Mouse (Mus musculus) hindbrain, embryonic 16.5 days (tissue): ENCODE measurements around the gene Grin2b. TPM values are rescaled to one million over a fixed set of nuclear protein-coding genes. Genes with fewer than 3 reads are reported as not detected.

Source experiments
- ATAC-seq: fragments of 200-750 bp; cut with Nextera tagmentation; 2 replicates; pipeline ENCODE4 v1.8.0; 2017; ENCODE audit warnings: moderate TSS enrichment, moderate library complexity
- H3K27ac ChIP-seq: fragments of 300-500 bp; sonication (generic); 2 replicates; pipeline ENCODE4 v1.5.1; 2014; ENCODE audit warnings: low read depth, mild to moderate bottlenecking, control low read depth, low read length, moderate library complexity
- H3K27me3 ChIP-seq: fragments of 300-500 bp; sonication (generic); replicated peaks from 2 replicates; pipeline ENCODE4 v1.6.1; 2014; ENCODE audit warnings: low read length; ENCODE audit not compliant: control insufficient read depth, insufficient read depth
- H3K36me3 ChIP-seq: fragments of 300-500 bp; sonication (generic); 2 replicates; pipeline ENCODE4 v1.6.1; 2014; ENCODE audit warnings: mild to moderate bottlenecking, low read length, moderate library complexity, mixed read lengths; ENCODE audit not compliant: control insufficient read depth, insufficient read depth
- H3K4me1 ChIP-seq: fragments of 300-500 bp; sonication (generic); 2 replicates; pipeline ENCODE4 v1.6.1; 2014; ENCODE audit warnings: low read depth, low read length; ENCODE audit not compliant: control insufficient read depth, insufficient read depth
- H3K4me2 ChIP-seq: fragments of 300-500 bp; sonication (generic); 2 replicates; pipeline ENCODE4 v1.6.1; 2014; ENCODE audit warnings: mild to moderate bottlenecking, low read length, control low read depth, moderate library complexity
- H3K4me3 ChIP-seq: fragments of 300-500 bp; sonication (generic); 2 replicates; pipeline ENCODE4 v1.5.1; 2014; ENCODE audit warnings: mild to moderate bottlenecking, low read length, control low read depth, moderate library complexity
- H3K9ac ChIP-seq: fragments of 300-500 bp; sonication (generic); 2 replicates; pipeline ENCODE4 v1.6.1; 2014; ENCODE audit warnings: low read depth, mild to moderate bottlenecking, control low read depth, low read length, moderate library complexity
- H3K9me3 ChIP-seq: fragments of 300-500 bp; sonication (generic); 2 replicates; pipeline ENCODE4 v1.6.1; 2014; ENCODE audit warnings: mild to moderate bottlenecking, low read length, moderate library complexity; ENCODE audit not compliant: control insufficient read depth
- WGBS: fragments of 180-500 bp; shearing (Covaris S2); extraction: QIAGEN DNeasy Blood & Tissue Kit; methylation state at CpG from one replicate; pipeline ENCODE4 v1.1.7; 2014; 5-methylcytosine and 5-hydroxymethylcytosine counted together
- polyA plus RNA-seq: library from polyadenylated mRNA; unstranded; fragments of >200 nt; fragmentation: Nextera tagmentation; extraction: Ambion mirVana; gene quantifications from 2 replicates; pipeline ENCODE4 v1.2.1, GENCODE M21; 2015

The Grin2b gene
- polyA plus RNA-seq, 1 experiment from 2014 or later: 56.1 TPM

DNA sequence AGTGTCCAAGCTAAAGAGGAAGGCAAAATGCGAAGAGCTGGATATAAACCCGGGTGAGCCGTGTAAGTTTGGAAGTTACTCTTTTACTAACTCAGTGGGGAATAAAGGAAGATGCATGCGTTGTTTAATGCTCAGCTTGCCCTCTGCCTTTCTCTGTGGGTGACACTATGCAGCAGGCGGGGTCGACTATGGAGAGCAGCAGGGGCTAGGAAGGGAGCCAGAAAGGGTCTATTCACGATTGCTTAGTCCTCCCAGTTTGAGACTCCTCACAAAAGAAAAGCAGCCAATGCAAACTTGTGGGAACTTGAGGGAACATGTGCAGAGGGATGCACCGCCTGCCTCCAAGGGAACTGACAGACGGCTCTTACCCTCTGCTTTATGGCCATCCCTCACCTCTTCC lies 211.5 kb downstream of the Grin2b start:
- Histone ChIP-seq H3K4me1 (peaks cover 13% of the 10 kb centered on the region), H3K4me2 (0 out of 2 replicates have a peak overlapping the region, but pooled peaks have one; percentile 12), H3K36me3 (no peaks in the 10 kb centered on the region), H3K4me3 (no peak overlapping the region), H3K9ac (no peak overlapping the region), H3K27ac (no peak overlapping the region), H3K9me3 (no peaks in the 10 kb centered on the region), H3K27me3 (no peaks in the 10 kb centered on the region)
- 15% methylated on average over 9 of the region's 9 CpGs for WGBS
- ATAC-seq: peak; percentile 57

DNA sequence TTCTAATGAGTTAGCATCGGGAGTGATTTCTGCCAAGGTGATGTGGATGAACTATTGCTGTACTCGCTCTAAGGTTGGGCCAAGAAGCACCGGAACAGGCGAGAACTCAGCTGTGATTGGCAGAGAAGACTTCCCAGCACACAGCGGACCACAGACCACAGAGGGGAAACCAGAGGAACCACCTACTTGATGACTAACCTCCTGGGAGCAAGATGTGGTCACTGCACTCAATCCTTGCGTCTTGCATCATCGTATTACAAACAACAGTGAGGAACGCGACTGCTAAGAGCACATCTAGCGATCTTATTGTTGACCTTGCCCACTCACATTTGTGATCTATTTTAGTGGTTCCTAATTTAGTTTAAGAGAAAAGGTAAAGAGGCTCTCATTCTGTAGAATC lies 213.7 kb downstream of the Grin2b start:
- H3K4me3 ChIP-seq: no peak overlapping the region
- H3K27me3 ChIP-seq: no peaks in the 10 kb centered on the region
- H3K27ac ChIP-seq: no peak overlapping the region
- H3K4me2 ChIP-seq: no peak overlapping the region
- H3K9ac ChIP-seq: no peak overlapping the region
- H3K9me3 ChIP-seq: no peaks in the 10 kb centered on the region
- H3K4me1 ChIP-seq: peaks cover 13% of the 10 kb centered on the region
- no peaks in the 10 kb centered on the region for H3K36me3 ChIP-seq
- no peak for ATAC-seq
- WGBS: 85% methylated on average over 10 of the region's 10 CpGs

DNA sequence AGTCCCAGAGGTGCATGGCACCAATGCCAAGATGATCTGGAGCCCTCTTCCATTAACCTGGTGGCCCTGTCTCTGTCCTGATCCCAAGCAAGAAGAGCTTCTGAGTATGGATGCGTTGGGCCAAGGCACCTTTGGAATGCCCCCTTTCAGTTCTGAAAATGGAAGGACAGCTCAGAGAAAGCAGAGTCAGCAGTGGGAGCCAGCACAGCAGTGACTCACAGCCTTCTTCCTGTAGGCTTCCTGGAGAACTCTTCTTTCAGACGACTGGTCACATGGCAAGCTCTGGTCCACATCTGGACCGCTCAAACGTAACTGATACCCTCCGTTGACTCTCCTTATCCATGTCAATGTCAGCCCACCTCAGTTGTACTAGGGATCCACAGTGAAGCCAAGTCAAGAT lies 221.6 kb downstream of the Grin2b start:
- Histone ChIP-seq H3K36me3 (no peaks in the 10 kb centered on the region), H3K4me2 (no peak overlapping the region), H3K27me3 (no peaks in the 10 kb centered on the region), H3K27ac (no peak overlapping the region), H3K4me3 (no peak overlapping the region), H3K9ac (no peak overlapping the region), H3K4me1 (no peaks in the 10 kb centered on the region), H3K9me3 (no peaks in the 10 kb centered on the region)
- no peak for ATAC-seq
- WGBS: 89% methylated on average over 5 of the region's 5 CpGs

DNA sequence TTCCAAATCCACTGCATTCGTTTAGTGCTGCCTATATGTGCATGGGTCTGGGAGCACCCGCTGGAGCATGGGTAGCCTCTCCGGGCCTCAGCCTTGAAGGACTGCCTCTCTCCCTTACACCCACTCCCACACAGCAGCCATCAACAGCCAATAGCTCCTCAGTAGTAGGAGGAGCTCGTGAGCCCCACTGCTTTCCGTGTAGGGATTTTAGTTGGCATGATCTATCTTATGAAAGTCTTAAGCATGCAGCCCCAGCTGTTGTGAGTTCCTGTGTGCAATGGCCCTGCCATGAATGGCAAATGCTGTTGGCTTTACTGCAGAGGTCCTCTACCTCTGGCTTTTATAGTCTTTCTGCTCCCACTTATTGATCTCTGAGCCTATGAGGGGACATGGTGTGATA lies 227.8 kb downstream of the Grin2b start:
- no peak overlapping the region for H3K4me3 ChIP-seq
- no peak for ATAC-seq
- no peak overlapping the region for H3K4me2 ChIP-seq
- no peaks in the 10 kb centered on the region for H3K27me3 ChIP-seq
- H3K9me3 ChIP-seq: no peaks in the 10 kb centered on the region
- H3K4me1 ChIP-seq: no peaks in the 10 kb centered on the region; the same call in 1 of the 2 replicates
- no peak overlapping the region for H3K27ac ChIP-seq
- 85% methylated on average over 5 of the region's 5 CpGs for WGBS
- no peak overlapping the region for H3K9ac ChIP-seq
- H3K36me3 ChIP-seq: no peaks in the 10 kb centered on the region; the same call in 1 of the 2 replicates

DNA sequence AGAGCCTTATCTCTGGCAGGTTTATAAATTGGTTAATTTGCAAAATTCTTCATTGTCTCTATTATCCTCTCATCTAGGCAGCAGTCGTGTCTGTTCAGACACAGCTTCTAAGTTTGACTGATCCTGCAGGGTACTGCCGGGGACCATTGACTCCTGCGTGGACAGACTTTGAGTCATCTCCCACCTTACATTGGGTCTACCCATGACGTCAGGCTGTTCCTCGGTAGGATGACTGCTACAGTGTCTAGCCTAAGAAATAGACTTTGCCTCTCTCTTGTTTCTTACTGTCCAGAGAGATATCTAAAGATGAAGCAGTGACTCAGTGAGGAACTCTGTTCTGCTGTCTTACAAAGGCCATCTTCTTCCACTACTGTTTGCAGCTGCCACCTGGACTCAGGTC lies 229.0 kb downstream of the Grin2b start:
- no peaks in the 10 kb centered on the region; the same call in 1 of the 2 replicates for H3K36me3 ChIP-seq
- no peak for ATAC-seq
- no peaks in the 10 kb centered on the region; the same call in 1 of the 2 replicates for H3K4me1 ChIP-seq
- WGBS: 76% methylated on average over 5 of the region's 5 CpGs
- H3K27me3 ChIP-seq: no peaks in the 10 kb centered on the region
- no peaks in the 10 kb centered on the region for H3K9me3 ChIP-seq
- H3K9ac ChIP-seq: no peak overlapping the region
- H3K27ac ChIP-seq: no peak overlapping the region
- H3K4me3 ChIP-seq: no peak overlapping the region
- no peak overlapping the region for H3K4me2 ChIP-seq

DNA sequence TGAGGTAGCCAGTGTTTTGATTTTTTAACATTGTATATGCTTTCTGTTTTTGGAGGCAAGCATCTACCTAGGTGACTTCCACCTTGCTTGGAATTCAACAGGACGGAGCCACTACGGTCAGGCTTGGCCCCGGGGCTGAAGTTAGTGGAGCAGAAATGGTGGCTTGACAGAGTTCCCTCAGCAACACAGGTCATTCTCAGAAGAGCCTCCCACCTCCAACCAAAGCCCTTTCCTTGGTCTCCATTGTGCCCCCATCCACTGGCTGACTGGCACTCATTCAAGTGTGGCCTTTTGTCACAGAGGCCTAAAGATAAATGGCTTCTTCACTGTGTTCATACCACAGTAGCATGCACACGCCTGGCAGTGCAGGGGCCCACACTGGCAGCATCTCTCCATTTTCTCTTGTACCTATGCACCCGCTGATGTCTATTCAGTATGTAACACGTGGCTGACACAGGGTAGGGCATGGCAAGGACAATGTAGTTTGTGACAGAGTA lies 230.1 kb downstream of the Grin2b start:
- H3K27ac ChIP-seq: no peak overlapping the region
- 64% methylated on average over 6 of the region's 6 CpGs for WGBS
- H3K9me3 ChIP-seq: no peaks in the 10 kb centered on the region
- H3K9ac ChIP-seq: no peak overlapping the region
- no peaks in the 10 kb centered on the region for H3K27me3 ChIP-seq
- H3K4me2 ChIP-seq: no peak overlapping the region
- no peak overlapping the region for H3K4me3 ChIP-seq
- no peaks in the 10 kb centered on the region; the same call in 1 of the 2 replicates for H3K36me3 ChIP-seq
- H3K4me1 ChIP-seq: no peaks in the 10 kb centered on the region; the same call in 1 of the 2 replicates
- no peak for ATAC-seq

DNA sequence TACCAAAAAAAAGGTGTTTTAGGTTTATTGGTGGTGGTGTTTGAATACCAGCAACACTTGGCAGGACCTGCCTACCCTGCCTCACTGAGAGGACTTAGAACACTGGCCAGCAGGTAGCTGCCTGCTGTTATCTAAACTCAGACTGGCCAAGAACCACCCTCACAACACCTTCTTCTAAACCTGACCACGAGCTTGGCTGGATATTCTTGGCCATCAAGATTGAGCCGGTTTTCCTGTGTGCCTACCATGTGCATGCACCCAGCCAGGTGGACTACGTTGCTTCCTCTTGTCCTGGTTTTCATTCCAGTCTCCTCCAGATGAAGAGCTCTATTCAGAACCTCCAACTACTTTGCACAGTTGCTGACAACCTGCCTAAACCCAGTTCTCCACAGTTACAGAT lies 240.4 kb downstream of the Grin2b start:
- ATAC-seq: no peak
- Histone ChIP-seq H3K4me2 (no peak overlapping the region), H3K4me3 (no peak overlapping the region), H3K27me3 (no peaks in the 10 kb centered on the region), H3K9me3 (no peaks in the 10 kb centered on the region), H3K9ac (no peak overlapping the region), H3K36me3 (no peaks in the 10 kb centered on the region), H3K27ac (no peak overlapping the region), H3K4me1 (no peaks in the 10 kb centered on the region)
- WGBS: 93% methylated on average over 3 of the region's 3 CpGs

DNA sequence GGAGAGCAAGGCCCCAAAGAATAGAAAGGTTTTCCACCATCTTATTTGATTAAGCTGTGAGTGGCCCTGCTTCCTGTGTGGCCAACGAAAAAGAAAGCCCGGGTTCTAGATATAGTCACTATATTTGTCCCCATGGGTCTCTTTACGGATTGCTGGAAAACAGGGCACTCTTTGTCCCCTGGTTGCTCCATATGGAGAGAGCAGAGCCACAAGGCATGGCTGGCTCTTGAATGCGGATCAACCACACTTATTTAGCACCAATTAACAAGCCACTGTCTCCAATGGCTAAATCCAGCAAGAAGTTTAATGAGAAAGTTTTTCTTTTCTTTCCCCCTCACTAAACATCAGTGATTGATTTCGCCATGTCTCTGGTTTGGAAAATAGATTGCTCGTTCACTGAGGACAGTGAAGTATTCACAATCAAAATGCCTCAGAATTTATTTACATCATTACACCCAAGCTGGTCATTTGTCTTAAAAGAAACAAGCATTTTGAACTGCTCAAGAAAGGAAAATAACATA lies 240.9 kb downstream of the Grin2b start:
- no peaks in the 10 kb centered on the region for H3K36me3 ChIP-seq
- H3K4me1 ChIP-seq: no peaks in the 10 kb centered on the region
- no peak overlapping the region for H3K9ac ChIP-seq
- ATAC-seq: no peak
- H3K4me3 ChIP-seq: no peak overlapping the region
- H3K9me3 ChIP-seq: no peaks in the 10 kb centered on the region
- H3K4me2 ChIP-seq: no peak overlapping the region
- 64% methylated on average over 6 of the region's 6 CpGs for WGBS
- H3K27ac ChIP-seq: no peak overlapping the region
- no peaks in the 10 kb centered on the region for H3K27me3 ChIP-seq

DNA sequence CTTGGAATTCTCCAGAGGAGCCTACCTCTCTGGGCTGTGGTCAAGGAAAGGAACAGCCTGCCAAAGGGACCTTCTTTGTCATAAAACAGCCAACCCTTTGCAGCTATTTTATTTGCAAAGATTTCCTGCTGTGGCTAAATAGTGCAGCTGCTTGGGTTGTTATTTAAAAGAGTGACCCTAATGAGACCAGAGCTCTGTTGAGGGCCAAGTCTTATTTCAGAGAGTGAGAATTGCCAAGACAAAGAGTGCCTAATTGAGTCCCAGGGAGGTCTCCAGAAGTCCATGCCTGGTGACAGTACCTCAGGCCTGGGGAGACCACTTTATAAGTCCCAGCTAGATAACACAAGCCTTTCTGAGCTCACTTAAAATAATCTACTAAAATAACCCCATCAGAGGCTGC lies 255.6 kb downstream of the Grin2b start:
- H3K4me1 ChIP-seq: peaks cover 6% of the 10 kb centered on the region
- H3K4me3 ChIP-seq: no peak overlapping the region

More for the DNA sequence above, 255.6 kb downstream of the Grin2b start:
- Histone ChIP-seq H3K9ac (no peak overlapping the region), H3K27me3 (no peaks in the 10 kb centered on the region), H3K9me3 (no peaks in the 10 kb centered on the region), H3K27ac (no peak overlapping the region), H3K36me3 (peaks cover under 1% of the 10 kb centered on the region; the same call in 1 of the 2 replicates), H3K4me2 (no peak overlapping the region)
- ATAC-seq: no peak
